Mouse (Mus musculus): ENCODE results near the gene Smoc1.

Gene Smoc1

DNA sequence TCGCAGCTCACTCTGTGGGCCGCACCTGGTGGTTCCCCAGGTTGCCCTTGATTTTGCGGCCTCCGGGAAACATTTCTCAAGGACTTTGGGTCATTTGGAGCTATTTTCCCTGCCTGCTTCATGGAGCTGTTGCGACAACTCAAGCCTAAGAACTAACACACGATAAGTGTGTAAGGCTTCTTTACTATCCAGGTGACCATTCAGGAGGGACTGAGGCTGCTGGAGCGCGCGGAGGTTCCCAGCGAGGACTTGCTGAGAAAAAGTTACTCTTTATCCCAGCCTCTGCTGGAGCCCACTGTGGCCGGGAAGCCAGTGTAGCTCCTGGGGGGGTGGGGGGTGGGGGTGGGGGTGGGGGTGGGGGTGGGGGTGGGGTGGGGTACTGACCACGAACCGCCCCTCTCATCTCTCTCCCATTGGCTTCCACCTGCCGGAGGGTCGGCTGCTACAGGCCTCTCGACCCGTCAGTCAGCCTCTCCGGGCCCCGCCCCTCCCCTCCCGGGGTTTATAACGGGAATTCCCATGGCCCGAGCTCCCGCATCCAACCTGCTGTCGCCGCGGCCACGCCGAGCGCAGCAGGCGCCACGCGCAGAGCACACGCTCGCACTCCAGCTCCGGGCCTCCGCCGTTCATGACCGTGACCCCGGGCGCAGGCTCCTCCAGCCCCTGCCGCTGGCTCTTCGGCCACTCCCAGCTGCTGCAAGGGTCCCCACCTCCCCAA is at the start of gene Smoc1:
Gene Smoc1 (plus strand): TSS at position 532 of the 718 bp plus-strand sequence.
- DNase-seq (ENCODE audit: low read depth, low spot score): no peak

DNA sequence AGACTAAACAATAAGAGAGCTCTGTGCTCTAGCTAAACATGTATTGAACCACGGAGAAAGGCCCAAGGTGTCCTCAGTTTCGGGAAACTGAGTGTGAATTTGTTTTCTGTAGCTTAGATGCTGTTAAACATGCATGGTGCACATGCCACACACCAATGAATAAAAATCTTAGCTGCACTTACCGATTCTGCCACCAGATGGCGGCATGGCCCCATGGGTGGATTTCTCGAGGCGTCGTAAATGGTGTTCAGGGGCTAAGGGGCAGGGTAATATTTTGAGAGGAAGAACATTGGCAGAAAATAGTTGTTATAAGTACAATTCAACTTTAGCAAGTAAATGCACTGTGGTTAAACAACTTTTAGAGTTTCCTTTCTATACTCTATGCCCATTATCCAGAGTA is 44.3 kb upstream of the Smoc1 start:
- DNase-seq (ENCODE audit: low read depth, low spot score): peak; percentile 71

DNA sequence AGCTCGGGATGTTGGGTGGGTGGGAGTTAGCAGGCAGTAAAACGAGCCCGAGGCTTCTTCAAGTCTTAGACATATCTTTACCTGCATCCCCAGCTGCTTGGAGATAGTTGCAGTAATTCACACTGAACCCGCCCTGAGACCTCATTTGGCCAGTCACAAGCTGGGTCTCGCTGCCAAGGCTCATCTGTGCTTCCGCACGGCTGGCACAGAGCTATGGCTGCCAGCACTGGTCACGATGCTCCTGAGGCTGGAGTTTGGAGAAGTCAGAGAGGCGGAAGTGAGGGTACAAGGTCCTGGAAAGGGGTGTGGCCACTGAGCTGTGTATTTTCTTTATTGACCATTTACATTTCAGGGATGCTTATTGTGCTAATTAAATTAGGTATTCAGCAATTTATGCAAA is 42.9 kb upstream of the Smoc1 start:
- no peak for DNase-seq (ENCODE audit: low read depth, low spot score)

DNA sequence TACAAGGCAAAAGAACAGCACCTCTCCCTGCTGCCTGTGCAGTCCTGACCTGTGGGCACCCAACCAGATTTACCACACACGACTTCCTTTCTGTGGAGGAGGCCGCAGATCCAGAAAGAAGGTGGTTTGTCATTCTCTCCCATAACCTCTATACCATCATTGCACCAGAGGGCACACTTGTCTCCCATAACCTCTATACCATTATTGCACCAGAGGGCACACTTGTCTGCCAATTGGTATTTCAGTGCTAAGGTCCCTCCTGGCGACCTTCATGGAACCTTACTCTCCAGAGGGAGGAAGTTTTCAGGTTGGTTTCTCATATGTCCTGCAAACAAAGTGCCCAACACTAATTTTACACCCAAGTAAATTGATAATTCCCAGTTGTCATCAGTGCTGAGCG is 40.0 kb upstream of the Smoc1 start:
- no peak for DNase-seq (ENCODE audit: low read depth, low spot score)

DNA sequence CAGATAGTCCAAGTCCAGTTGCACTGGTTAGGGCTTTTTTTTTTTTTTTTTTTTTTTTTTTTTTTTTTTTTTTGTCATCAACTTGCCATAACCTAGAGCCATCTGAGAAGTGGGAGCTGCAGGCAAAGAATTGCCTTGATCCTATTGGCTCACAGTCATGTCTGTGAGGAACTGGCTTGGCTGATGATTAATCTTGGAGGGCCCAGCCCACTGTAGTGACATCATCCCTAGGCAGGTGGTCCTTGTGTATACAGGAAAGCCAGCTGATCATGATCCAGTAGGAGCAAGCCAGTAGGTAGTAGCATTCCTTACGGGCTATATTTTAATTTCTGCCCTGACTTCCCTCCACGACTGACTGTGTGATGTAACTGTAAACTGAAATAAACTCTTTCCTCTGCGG is 38.3 kb upstream of the Smoc1 start:
- no peak for DNase-seq (ENCODE audit: low read depth, low spot score)

DNA sequence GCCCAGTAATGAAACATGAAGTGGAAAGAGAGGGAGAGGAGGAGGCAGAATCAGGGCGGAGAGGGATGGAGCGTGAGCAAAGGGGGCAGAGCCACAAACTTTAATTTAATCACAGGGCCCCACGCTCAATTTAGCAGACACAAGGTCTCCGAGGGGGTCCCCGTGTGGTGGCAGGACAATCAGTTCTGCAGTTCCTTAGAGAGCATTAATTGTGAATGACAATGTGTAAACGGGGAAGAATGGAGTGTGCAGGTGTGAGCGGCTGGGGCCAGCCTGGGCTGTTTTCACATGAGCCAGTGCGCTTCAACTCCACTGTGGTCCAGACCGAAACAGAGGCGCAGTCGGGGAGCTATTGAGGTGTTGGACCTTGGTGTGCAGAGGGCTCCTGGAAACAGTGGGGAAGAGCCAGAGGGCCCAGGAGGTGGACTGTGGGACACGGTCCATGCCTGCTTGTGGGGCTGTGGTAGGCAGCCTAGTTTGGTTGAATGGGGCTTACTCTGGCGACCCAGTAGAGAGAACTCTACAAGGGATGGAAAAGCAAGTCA is 35.6 kb upstream of the Smoc1 start:
- DNase-seq (ENCODE audit: low read depth, low spot score): no peak

DNA sequence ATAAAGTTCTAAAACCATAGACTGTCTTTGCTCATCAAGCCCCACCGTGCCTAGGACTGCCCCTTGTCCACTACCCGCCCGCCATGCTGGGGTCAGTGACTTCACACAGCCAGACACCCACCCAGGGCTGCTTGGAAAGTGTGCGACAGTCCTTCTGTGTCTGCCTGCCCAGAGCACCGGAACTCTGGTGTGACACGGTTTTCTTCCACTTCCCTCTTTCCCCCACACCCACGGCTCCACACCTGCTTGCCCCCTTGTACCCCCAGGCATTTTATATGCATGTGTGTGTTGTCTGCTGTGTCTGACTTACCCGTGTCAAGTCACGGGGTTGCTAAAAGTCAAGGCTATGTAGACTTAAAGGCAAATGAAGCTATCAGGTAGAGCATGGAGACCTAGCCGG is 34.8 kb upstream of the Smoc1 start:
- DNase-seq (ENCODE audit: low read depth, low spot score): no peak

DNA sequence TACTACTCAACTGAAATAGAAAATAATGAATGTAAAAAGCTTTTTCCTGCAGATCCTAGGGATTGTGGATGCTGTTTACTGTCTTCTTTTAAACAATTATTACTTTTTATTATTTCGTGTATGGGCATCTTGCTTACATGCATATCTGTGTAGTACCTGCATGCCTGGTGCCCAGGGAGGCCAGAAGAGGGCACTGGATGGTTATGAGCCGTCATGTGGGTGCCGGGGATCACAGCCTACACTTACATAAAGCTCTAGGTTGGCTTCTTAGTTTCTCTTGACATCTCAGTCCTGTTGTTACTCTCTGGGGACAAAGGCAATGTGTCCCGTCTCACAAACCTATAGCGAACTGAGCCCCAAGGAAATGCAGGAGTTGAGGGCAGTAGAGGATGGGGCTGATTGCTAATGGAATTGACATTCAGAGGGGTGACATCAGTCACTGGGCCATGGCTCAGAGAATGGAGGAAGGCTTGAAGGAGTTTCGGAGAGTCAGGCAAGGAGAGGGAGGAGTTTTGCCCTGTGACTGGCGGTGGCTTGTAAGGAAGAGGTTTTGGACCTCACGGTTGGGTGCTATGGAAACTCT is 34.0 kb upstream of the Smoc1 start:
- DNase-seq (ENCODE audit: low read depth, low spot score): no peak

DNA sequence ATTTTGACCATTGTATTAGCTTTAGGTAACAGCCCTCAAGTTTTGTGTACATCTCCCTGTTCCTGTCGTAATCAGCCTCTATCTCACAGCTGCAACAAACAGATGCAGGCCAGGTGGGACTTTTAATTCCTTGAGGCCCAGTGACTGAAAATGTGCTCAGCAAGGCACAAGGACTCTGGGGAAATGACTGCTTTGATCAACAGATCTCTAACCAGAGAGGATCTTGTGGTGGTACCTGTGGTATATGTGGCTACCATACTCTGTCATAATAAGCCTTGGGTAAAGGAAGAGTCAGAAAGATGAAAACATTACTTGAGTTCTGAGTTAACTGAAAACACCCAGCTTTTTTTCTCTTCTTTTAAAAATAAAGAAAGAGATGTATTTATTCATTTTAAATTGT is 32.8 kb upstream of the Smoc1 start:
- DNase-seq (ENCODE audit: low read depth, low spot score): no peak

DNA sequence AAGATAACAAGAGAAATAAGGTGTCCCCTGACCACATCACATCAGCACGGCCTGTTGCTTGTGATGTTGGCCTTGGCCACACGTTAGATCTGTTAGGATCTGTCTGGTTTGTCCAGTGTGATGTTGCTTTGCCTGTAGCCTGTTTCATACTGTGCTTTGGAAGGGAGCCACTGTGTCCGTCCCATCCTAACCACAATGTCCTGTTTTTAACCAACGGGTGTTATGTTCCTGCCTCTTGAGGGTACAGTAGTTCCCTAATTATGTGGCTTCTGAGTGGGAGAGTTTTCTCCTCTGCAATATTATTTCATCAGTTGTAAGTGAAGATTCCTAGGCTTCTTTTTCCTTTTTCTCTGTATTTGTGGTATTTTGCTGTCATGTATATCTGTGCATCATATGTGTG is 31.3 kb upstream of the Smoc1 start:
- DNase-seq (ENCODE audit: low read depth, low spot score): no peak

DNA sequence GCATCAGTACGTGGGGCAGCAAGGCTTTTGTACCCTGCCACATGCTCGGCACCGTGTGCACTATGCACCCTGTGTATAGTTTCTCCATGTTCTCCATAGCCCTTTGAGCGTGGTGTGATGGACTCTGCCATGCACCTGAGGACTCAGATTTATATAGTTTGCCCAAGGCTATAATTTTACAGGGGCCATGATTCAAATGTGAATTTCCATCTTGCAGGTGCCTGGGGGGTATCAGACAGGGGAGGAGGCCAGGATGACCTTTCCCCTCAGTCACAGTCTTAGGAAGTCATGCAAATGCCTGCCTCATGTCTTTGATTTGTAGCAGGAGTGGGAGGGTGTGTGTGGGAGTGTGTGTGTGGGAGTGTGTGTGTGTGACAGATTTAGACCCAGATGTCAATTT is 29.0 kb upstream of the Smoc1 start:
- DNase-seq (ENCODE audit: low read depth, low spot score): no peak

DNA sequence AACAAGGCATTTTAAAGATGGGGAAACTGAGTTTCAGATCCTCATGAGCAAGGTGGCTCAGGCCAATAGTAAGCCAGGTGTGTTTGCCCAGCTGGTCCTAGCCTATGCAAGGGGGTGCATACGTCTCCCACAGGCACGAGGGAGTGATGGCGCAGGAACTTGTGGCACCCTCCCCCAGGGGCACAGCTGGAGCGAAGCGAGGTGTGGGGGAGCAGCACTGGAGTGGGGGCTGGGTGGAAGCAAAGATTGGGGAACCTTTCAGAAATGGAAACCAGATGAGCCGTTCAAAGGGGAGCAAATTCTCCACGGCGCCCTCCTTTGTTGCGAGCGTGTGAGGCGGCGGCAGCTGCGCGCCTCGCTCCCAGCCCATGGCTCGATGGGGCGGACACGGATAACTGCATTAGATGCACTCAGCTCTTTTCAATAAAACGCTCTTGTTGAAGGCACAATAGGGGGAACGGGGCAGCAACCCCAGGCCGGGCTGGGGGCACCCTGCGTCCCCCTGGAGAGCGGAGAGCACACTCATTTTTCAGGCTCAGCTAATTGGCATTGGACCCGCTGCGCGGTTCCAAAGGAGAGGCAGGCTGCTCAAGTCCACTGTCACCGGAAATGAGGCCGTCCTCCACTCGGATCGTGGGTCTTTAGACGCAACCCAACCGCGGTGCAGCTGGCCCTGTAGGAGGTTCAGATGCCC is 27.9 kb upstream of the Smoc1 start:
- no peak for DNase-seq (ENCODE audit: low read depth, low spot score)

DNA sequence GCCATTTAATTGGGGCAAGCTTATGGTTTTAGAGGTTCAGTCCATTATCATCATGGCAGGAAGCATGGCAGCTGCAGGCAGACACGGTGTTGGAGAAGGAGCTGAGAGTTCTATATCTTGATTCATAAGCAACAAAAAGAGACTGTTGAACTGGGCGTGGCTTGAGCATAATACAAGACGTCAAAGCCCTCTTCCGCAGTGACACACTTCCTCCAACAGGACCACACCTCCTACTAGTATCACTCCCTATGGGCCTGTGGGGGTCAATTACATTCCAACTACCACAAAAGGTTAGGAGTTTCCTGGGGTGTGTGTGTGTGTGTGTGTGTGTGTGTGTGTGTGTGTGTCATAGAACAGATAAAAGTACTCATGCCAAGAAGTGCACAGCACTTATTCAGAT is 25.7 kb upstream of the Smoc1 start:
- DNase-seq (ENCODE audit: low read depth, low spot score): no peak

DNA sequence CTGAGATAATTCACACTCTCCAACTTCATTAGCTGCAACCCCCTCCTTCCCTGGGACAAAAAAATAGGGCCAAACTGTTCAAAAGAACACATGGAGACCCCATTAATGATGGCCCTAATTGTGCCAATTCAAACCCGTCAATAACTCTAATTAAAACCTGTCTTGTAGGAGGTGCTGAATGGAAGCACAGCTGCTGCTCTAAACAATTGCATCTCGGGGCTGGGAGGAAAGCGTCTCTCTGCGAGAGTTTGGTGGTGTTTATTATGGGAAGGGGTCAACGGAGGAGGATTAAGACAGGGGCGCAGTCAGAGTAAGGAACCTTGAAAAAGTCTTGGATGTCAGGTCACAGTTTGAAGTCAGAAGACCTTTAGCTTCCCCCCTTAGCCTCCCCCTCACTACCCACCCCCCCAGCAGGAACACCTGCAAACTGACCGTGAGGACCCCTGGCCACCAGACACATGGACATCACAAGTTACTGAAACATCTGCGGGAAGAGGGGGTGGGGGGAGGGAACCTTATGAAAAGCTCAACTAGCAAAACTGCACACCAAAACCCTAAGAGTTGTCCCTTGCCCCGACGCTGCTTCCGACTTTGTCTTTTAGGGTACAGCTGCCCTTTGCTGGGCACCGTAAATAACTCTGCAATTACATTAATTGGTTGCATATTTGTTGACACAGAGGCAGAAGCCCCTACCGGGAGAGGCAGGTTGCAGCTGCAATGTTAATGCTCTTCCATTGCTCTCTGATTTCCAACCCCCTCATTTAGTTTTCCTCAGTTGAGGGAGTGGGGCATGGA is 23.6 kb upstream of the Smoc1 start:
- no peak for DNase-seq (ENCODE audit: low read depth, low spot score)

DNA sequence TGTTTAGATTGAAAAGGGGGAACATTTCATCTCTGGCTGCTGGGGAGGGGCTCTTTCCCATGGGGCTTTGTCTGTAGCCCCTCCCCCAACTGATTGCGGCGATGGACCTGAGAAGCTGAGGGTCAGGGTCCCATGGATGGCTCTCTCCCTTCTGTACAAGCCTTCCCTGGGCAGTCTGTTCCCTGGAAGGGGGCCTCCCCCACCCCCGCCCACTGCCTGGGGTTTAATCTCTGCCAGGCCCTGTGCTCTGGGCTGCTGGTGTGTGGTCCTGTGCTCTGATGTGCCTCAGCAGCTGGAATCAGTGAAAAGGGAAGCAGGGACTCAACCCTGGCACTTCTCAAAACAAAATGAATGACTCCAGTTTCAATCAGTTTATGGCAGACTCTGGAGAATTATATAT is 16.8 kb upstream of the Smoc1 start:
- DNase-seq (ENCODE audit: low read depth, low spot score): no peak

DNA sequence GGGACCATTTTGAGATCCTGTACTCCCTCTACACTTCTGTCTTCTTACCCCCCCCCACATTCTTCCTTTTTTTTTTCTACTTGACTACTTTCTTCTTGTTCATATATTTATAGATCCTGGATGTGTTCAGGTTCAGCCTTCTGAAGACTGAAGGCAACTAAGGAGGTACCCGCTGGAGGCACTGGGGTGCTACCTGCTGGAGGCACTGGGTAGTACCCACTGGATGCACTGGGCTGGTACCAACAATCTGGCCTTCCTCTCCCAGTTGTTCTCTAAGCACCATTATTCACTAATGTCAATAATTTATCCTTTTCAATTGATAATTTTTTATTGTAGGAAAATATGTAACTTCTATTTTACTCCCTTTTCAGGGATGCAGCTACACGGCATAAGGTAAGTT is 14.6 kb upstream of the Smoc1 start:
- no peak for DNase-seq (ENCODE audit: low read depth, low spot score)

DNA sequence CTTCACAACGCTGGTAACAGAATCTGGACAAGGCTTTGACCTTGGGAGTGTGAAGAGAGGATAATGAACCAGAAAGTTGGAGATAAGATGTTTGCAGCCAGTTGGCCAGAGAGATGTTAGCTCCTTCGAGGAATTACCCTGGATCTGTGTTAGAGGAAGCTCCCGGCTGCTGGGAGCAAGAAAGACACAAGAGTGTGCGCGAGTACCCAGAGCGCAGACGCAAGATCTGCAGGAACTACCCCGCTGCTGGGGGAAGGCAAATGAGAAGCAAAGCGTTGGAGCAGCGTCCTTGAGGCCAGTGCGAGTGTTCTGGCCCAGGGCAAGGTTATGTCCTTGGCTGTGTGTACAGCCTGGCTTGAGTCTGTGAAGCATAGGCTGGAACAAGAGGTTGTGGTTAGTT is 13.1 kb upstream of the Smoc1 start:
- no peak for DNase-seq (ENCODE audit: low read depth, low spot score)

DNA sequence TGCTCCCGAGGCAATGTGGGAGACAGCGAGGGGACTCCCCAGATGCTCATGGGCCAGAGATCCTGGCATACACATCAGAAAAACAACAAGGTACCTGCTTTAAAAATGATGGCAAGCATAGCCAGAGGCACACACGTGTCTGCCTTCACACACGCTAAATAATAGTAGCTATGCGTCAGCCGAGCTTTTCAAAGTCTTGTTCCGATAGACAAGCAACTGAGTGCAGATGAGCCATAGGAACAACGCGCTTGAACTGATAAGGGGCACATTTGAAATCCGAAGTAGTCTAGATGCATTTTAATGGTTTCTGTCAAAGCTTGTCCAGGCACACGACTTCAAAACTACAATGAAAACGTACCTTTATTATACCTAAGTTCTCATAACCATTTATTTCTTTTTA is 9.0 kb upstream of the Smoc1 start:
- DNase-seq (ENCODE audit: low read depth, low spot score): no peak

DNA sequence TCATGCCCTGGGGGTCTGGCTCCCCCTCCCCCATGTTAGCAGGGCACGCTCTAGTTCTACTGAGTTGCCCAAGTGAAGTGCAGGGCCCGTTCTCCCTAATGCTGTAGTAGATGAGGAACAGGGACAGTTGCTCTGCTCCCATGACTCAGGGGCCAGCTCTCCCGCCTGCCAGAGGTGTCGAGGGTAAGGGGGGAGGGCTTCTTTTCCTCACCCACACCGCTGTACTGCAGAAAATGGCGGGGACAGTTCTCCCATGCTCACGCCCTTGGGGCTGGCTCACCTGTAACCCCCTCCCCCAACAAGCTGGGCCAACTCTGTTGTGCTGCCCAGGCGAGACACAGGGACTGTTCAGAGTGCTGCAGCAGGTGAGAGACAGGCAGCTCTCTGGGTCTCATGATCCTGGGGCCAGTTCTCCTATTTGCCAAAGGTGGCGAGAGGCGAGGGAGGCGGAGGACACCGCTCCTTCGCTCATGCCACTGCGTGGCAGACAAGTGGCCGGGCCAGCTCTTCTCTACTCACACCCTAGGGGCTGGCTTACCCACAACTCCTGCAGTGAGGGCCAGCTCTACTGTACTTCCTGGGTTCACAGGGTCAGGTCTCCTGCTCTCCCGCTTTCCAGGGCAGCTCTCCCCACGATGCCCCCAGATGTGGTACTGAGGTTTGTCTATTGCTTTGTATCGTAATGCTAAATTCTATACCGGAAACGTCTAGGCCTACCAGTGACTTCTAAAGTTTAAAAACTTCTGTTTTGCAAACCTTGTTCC is 7.9 kb upstream of the Smoc1 start:
- no peak for DNase-seq (ENCODE audit: low read depth, low spot score)

DNA sequence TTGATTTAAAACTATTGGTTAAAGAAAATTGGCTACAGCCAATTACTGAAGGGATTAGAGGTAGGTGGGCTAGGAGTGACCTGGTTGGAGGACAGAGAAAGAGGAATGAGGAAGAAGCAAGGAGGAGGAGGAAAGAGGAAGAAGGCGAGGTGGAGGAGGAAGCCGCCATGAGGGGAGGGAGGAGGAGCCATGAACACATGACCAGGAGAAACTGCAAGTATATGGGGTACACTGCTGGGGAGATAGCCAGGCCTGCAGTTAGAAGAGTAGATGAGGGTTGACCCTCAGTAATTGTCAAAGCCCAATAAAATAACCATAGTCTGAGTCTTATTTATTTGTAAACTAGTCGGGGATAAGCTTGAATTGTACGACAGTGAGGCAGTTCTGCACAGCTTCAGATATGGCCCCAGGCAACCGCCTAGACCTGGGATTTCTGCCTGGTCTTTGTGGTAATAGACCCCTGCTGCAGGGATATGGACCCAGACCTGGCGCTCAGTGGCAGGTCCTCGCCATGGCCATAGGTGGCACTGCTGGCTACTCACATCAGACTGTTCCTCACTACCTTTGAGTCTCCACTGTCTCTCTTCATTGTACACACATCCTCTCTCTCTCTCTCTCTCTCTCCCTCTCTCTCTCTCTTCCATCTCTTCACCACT is 7.2 kb upstream of the Smoc1 start:
- DNase-seq (ENCODE audit: low read depth, low spot score): peak; percentile 28

DNA sequence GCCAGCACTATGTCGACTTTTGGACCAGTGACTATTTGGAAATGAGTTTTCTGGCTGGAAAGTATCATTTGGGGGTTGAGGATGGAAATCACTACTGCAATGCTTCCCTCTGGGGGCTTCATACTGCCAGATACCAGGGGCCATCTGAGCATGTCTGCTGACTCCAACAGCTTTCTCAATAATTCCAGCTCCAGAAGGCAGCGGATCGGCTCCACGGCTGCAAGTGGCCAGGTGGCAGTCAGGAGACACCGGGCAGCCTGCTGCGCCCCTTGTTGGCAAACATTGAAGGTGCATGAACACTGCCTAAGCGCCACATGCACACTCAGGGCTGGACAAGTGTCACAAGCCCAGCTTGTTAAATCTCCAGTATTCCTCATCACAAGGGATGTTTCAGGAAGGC is 2.2 kb upstream of the Smoc1 start:
- no peak for DNase-seq (ENCODE audit: low read depth, low spot score)
